In genomic region chr10:111858403-111858802, GRCm38 (mm10) we compare ENCODE assay signal across 24 mouse cellular contexts.
"Had no signal": no experiment of that assay in that cellular context is flagged by ENCODE, and none has a peak within 500 bp of the region (broad histone marks: within the 10 kb centered on the region; RNA-seq: fewer than 3 reads in every experiment).

No protein-coding gene starts in this region.

- DNase-seq: kidney, adult 11 months; kidney, postnatal 10 days; kidney, postnatal 36 days; layer of hippocampus, adult 9-11 months; liver, postnatal 0 days; lung, postnatal 10 days; lung, postnatal 4 days; midbrain, embryonic 14.5 days; right cerebral cortex, adult 18-20 months; right cerebral cortex, postnatal 14 days; right cerebral cortex, postnatal 4 days; thymus, adult 2 months; thymus, postnatal 14 days; thymus, postnatal 4 days had no signal

- H3K27me3 ChIP-seq: kidney, embryonic 15.5 days; limb, embryonic 13.5 days; lung, embryonic 15.5 days; neural tube, embryonic 12.5 days; neural tube, embryonic 15.5 days had no signal

- H3K9ac ChIP-seq: kidney, embryonic 15.5 days; limb, embryonic 13.5 days; liver, embryonic 14.5 days; liver, postnatal 0 days; lung, embryonic 15.5 days; neural tube, embryonic 12.5 days; neural tube, embryonic 15.5 days had no signal

- H3K4me1 ChIP-seq: limb, embryonic 13.5 days; neural tube, embryonic 12.5 days; neural tube, embryonic 15.5 days had no signal

- H3K4me2 ChIP-seq: kidney, embryonic 15.5 days; limb, embryonic 13.5 days; liver, embryonic 11.5 days; lung, embryonic 15.5 days; midbrain, embryonic 11.5 days; neural tube, embryonic 12.5 days; neural tube, embryonic 15.5 days had no signal

- H3K4me3 ChIP-seq: kidney, embryonic 15.5 days; layer of hippocampus, adult 2 months; limb, embryonic 10.5 days; limb, embryonic 13.5 days; lung, embryonic 15.5 days; neural tube, embryonic 12.5 days; neural tube, embryonic 15.5 days had no signal

- H3K27ac ChIP-seq: kidney, embryonic 15.5 days; layer of hippocampus, adult 2 months; limb, embryonic 10.5 days; limb, embryonic 13.5 days; liver, embryonic 14.5 days; lung, embryonic 15.5 days; neural tube, embryonic 12.5 days; neural tube, embryonic 15.5 days had no signal

- H3K9me3 ChIP-seq: kidney, embryonic 15.5 days; limb, embryonic 10.5 days; limb, embryonic 13.5 days; lung, embryonic 15.5 days; neural tube, embryonic 12.5 days; neural tube, embryonic 15.5 days had no signal

- ATAC-seq: liver, postnatal 0 days had no signal

- H3K36me3 ChIP-seq: kidney, embryonic 15.5 days; limb, embryonic 10.5 days; limb, embryonic 13.5 days; lung, embryonic 15.5 days; neural tube, embryonic 12.5 days; neural tube, embryonic 15.5 days had no signal
